Mouse (Mus musculus) right cerebral cortex, postnatal 36 days (tissue): Measurements from ENCODE around the gene H2afy2.

Experiments
- DNase-seq, 2 experiments: peaks; one replicate each; pipeline ENCODE4 v3.0.0; 2022; ENCODE audit warnings: low spot score in 2 of 2, mixed read lengths in 1 of 2

Gene H2afy2

DNA sequence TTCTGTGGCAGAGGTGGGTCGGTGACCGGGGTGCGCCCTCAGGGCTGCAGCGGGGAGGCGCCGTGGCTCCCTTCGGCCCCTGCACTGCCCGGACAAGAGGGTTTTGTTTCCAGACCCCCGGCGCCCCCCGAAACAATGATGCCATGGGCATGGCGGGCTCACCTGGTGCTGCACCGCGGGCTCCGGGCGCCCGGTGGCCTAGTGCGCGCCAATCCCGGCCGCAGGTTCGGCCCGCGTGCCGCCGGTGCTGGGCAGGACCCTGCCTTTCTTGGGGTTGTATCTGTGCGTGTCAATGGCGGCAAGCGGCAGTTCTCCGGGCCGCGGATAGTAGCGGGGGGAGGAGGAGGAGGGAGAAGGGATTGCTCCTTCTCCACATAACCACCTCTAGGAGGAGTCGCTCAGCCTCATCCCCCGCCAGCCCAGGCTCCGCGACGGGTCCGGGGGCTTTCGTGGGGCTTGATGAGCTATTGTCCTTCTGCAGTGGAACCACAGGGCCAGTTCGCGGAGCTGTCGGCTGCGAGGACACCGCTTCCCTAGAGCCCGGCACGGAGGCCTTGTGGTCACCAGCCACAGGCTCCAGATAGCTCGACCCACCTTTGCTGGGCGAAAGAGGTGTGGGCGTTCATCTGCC is at the start of gene H2afy2:
TSS of gene H2afy2 (minus strand) at position 527 of the 631 bp plus-strand sequence.
- DNase-seq = peak; percentile 63 to 68

DNA sequence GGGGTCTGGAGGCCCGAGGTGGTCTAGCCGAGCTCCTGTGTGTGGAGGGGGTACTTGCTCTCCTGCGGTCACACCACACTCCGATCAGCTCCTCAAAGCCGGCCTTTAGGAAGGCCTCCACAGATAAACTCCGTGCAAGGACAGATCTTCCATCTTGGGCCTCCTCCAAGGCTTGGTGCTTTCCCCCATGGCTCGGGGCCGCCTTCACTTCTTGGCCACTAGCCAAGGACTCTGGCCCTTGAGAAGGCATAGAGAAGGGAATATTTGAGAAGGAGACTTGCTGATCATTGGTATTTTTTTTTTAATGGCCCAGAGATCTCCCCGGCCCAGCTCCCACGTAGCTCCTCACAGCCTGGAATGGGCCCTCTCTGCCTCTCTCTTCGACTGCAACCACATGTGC is 48.8 kb upstream of the H2afy2 start:
- DNase-seq = no peak

DNA sequence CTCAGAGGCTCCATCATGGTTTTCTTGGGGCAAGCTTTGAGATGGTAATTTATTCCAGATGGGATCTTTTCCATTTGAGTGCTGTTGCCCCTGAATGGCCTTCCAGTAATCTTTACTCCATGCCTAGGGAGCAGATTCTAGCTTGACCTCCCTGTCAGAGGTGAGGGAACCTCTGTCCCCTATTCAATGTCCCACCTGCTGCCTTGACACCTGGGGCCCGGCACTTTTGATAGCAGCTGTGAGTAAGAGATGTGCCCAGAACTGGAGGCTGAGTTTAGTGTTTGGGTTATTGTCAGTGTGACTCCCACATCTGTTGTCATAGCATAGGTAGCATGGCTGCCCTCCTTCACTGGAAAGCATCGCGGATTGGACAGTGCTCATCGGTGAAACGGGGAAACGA is 47.8 kb upstream of the H2afy2 start:
- DNase-seq = no peak

DNA sequence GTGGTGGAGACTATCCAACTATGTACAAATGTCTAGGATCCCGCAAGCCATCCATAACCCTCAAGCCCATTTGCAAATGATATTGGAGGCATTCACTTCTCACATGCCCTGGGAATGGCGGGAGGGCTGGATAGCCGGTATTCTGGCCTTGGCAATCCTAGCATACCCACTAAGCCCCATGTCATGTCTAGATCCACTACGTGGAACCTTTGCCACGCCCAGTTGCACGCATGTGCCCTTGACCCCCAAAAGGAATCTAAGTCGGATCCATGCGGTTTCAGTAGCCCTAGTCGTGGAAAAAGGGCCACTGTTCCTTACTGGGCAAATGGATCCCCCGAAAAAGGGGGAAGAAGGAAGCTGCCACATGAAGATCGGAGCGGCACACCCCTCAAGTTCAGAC is 47.3 kb upstream of the H2afy2 start:
- no peak for DNase-seq

DNA sequence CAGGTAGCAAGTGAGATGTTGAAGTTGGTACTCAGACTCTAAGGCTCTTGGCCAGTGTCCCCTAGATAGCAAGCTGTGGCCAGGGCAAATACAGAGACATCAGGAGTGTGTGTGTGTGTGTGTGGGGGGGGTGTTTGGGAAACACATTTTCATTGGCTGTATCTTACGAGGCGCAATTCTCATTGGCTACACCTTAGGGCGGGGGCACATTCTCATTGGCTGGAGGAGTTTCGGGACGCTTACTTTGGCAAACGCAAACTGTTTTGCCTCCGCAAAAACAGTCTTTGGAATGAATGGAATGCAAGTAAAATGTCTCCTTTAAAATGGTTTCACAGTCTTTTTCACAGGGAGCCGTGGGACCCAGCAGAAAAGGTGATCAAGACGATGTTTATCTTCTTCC is 46.9 kb upstream of the H2afy2 start:
- no peak for DNase-seq

DNA sequence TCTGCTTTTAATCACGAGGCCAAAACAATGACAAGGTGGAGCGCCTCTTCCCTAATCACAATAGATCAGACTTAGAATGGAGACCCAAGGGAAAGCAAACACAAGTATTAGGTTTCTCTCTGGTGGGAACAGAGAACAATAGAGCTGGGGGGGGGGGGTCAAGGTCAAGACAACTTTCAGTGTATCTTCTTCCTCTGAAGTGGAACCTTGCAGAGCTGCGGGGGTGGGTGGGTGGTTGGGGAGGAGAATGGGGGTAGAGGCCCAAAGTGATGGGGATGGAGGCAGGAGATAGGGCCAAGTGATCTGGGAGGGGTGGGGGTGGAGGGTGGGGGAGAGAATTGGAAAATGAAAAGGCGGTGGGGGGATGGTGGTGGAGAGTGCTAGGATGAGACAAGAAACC is 45.1 kb upstream of the H2afy2 start:
- no peak for DNase-seq

DNA sequence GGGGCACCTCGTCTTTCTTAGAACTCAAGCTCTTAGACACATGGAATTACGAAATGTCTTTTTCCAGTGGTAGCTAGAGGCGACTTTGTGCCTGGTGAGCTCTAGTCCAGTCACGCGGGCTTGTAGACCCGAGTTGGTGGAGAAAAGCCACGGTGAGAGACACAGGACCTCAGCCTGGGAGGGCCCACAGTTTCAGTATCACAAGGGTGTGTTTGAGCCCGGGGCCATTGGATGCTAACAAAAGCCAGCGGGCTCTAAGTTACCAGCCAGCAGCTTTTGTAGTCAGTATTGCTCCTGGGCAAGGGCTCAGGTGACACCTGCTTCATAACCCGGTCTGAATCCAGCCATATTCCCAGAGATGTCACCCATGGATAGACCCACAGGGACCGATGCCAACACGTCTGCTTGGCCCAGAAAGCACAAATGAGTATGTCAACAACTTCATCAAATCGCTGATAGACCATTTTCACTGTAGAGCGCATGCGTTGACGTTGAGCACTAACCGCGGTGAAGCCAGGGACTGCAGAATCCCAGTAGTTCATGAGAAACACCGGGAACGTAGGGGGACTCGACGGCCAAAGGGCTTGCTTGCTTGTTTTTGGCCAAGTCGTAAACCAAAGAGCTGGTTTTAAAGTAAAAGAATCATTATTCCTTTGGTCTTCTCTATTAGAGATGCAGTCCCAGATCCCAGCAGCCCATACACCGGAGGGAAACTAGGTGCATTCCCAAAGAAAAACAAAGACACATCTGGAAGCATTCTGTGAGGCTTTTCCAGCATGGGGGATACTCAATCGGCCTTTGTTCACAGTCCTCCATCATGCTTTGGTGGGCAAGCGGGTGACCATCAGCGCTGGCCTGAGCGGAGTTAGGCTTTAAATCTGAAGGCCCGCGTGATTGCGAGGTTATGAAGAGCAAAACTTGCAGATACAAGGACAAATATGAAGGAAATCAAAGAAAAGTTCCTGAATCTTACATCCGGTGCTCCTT is 44.3 kb upstream of the H2afy2 start:
- DNase-seq = no peak

DNA sequence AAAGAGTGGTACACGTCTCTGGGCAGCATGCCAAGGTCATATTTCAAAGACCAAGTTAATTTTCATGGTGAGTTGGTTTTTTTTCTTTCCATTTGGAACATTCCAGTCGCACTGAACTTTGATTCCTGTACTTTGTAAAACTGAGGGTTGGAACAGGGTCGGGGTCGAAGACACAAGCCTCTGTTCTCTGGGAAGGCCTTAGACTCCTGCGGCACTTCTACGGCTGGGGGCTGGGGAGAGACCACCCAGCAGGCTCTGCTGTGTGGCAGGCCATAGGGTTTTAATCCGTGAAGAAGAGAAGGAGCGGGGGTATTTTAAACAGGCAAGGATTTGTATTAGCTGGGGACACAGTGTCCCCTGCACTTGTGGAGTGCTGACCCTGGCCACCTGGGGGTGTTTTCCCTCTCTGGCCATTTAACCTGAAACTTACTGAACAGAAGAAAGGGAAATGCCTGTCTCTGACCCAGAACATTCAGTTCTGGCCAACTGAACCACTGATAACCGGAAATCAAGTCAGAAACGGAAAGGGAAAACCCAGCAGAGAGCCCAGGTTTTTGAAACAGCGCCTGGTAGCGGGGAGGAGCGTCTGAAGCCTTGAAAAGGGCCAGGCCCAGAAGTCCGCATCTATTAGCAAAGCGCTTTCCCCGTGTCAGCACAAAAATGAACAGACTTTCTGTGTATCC is 42.9 kb upstream of the H2afy2 start:
- no peak for DNase-seq

DNA sequence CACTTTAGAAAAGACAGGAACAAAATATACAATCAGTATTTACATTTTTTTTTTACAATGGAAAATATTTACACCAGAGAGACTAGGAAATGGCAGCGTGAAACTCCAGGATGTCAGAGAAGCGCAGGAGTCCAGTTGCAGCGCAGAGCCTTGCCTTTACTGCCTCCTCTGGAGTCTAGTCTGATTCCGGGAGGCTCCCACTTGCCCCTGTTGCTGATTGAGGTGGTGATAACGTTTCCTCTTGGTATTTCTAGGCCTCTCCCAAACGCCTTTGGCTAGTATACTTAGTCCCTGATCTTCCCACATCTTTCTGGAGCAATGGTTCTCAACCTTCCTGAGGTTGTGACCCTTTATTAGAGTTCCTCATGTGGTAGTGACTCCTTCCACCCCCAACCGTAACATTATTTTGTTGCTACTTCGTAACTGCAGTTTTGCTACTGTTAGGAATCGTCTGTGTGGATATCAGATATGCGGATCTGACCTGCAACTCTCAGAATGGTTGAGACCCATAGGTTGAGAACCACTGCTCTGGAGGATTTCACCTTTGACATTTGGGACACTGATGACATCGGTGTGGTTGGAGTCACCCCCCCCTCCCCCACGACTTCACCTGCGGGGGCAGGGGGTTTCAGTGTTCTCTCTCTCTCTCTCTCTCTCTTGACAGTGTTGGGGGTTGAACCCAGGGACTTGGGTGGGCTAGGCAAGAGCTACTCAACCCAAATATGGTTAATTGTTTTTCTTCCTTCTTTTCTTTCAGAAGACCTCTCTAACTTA is 42.2 kb upstream of the H2afy2 start:
- DNase-seq = no peak

DNA sequence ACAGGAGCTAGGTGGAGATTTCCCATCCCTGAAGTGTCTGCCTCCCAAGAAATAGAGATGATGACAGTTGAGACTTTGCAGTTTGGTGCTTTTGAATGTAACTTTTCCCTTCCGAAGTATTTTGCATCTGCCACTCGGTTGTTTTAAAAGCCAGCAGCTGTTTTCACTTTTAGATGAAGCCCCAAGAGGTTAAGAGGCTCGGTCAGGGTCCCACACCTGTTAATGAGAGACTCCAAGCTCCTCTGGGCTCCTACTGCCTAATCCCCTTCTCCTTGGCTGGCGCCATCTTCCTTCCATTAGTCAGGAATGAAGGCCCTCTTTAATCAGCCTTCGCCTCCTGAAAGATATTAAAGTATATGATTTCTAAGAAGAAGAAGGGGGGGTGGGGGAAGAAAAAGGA is 41.6 kb upstream of the H2afy2 start:
- DNase-seq = no peak

DNA sequence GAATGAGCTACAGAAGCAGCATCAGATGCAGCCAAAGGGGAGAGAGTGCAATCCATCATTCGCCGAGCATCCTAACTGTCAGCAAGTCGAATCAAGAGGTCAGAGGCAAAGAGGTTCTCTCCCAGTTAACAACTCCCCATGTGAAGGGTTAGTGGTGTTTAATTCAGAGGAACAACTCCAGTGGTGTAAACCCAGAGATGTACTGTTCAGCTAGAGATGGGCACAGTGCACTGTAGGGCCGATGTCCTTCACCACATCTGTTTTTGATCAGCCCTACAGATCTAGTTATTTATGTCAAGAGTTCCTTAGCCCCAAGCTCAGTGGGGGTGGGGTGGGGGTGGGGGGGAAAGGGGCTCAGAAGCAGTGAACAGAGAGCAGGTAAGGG is 39.8 kb upstream of the H2afy2 start:
- no peak for DNase-seq

DNA sequence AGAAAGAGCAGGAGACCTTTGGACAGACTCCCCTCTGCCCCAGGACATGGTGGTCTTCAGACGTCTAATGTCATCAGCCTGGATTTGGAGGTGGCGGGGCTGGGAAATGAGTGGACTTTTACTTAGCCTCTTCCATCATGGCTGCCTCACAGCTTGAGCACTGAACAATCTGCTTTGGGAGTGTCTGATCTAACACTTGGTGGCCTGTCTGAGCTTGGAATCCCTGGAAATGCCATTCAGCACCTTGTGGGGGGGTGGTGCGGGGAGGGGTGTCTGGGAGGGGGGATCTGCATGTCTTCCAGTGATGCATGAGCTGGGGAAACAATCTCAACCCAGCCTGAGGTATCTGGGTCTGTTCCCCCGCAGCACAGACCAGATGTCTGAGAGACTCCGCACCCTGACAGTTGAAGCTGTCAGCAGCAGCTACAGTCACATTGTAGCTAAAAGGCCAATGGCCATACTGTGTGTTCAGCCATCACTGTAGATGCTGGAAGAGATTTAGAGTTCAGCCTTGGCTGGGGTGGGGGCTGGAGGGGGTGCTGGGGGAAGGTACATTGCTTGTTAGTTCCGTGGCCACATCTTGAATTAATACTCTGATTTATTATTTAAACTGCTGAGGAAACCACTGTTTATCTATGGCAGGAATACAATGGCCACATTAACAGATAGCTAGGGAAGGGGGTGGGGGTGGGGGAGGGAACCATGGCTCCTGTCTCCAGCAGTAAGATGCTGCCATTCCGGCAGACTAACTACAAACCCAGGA is 39.2 kb upstream of the H2afy2 start:
- no peak for DNase-seq

DNA sequence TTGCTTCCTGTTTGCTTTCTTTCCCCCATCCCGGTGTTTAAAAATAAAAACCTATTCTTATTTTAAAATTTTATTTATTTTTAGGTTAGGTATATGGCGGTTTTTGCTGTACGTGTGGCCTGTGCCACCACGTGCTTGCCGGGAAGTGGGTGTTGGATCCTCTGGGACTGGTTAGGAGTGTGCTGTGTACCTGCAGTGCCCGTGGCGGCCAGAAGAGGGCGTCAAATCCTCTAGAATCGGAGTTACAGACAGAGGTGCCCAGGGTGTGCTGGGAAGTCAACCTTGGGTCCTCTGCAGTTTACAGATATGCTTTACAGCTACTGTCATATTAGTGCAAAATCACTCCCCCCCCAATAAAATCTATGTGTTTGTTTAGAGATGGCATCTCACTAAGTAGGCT is 36.1 kb upstream of the H2afy2 start:
- DNase-seq = no peak

DNA sequence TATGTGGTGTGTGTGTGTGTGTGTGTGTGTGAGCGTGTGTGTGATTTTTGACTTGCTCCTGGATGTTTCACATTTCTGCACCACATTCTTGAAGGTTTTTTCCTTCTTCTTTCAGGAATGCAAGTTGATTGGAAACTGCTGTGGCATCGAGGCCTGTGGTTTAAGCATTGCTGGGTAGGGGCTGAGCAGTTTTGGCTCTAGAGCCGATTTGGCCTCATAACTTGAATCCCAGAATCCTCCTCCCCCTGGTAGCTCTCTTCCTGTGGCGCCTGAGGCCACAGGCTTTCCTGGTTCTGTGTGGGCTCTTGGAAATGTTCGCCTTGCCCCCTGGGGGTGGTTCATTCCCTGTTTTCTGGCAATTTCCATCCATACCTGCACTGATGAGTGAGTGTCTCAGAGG is 28.0 kb upstream of the H2afy2 start:
- DNase-seq = no peak

DNA sequence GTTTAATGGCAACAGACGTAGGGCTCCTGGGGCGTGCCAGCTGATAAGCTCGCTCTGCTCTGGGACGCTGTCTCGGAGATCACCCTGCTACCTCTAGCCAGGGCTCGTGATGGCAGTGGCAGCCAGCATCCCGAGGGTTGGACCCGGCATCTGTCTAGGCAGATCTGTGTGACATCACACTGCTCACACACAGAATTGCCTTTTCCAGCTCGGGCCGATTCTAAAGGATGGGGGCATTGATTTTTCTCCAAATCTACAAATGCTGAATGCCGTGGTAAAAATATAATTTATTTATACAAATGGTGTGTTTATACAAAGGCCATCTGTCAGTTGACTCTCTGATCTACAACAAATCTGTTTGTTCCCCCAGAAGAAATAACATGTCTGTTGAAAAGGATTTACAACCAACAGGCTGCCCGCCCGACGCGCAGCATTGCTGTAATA is 14.2 kb upstream of the H2afy2 start:
- DNase-seq = no peak

DNA sequence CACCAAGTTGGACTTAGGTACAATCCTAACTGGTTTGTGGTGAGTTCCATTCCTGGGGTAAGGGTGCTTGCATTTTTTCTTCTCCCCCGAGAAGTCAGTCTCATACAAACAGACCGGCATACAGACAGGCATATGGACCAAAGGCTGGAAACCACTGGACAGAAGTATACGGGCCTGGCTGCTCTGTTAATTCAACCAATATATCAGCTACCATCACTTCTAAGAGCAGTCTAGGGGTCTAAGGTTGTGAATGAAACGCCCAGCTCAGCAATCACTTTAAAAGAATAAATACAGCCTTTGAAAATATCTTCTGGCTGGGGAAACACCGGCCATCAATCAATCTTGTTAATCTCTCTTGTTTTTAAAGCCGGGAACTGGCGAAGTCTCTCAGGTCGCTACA is 11.5 kb upstream of the H2afy2 start:
- no peak for DNase-seq

DNA sequence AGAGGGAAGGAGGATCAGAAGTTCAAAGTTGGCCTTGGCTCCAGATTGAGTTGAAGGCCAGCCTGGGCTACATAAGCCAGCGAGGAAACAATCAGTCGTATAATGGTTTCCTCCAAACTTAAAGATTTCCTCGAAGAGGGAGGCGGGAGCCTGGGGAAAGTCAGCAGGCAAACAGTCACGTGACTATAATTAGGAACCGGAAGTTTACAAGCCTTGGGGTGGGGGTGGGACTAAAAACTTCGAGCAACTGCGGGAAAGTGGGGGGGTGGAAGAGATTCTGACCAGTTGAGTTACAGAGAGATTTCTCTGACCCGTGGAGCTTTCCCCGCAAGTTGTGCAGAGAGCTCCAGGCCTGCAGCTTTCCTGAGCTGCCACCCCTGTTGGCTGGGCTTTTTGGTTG is 11.0 kb upstream of the H2afy2 start:
- DNase-seq = no peak

DNA sequence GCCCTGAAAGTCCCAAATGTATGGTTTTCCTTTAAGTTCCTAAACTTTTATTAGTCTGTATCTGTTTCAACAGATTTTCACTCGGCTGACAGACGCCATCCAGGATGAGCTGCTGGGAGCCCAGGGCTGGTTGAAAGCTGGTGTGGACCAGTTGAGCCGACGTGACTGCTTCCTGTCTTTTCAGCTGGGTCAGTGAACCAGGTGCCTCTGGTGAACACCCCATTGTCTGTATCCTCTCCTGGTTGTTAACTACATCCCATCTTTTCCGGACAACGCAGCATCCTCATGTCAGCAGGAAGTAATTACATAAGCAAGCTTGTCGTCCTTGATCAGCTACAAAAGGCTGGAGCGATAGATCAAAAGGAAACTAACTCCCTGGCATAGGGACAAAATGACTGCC is 9.1 kb upstream of the H2afy2 start:
- no peak for DNase-seq

DNA sequence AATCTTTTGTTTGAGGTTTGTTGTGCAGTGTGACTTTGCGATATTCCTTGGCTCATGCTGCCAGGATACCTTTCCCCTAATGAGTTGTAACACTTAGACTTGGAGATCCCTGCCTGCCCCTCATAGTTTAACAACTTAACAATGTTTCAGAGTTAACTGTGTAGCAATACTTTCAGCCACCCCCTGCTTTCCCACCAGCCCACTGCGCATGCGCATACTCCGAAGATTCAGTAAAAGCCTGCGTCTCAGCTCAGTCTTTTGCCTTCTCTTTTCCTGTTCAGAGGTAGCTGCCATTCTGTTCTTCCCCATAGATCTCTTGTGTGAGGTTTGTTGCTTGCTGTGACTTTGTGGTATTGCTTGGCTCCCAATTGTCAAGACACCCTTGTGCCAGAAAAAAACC is 4.6 kb upstream of the H2afy2 start:
- no peak for DNase-seq

DNA sequence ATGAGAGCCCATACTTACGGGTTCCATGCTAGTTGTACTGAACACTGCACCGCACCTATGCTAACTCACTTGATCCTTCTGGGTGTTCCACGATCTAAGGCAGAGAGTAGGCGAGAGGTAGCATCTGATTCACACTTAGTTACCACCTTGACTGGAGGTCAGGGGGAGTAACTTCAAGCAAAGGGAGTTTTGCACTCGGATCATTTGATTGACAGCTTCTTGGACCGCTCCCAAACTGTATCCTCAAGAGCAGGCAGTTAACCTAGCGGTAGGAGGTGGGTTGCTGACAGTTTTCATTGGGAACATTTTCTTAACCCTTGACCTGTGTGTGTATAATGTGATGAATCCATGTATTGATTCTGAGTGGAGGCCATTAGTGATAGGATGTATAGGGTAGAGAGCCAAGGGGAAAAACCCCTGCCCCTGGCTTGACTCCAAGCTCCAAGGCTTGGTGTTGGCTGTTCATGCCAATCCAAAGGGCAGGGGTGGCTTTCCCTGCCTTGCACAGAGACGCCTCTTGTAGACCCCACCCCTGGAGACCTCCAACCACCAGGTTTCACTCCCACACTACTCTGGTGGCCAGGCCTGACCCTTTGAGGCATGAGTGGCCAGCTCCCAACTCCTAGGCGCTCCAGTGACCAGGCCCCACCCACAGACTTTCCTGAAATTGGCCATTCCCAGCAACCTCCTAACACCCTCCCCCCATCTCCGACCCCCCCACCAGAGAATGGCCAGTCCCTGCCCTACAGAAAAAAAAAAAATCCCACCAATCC is 3.8 kb upstream of the H2afy2 start:
- no peak for DNase-seq
